Mouse (Mus musculus) MEL (cell line): ENCODE measurements around the gene Lmbr1.

Experiments
- CTCF ChIP-seq, 3 experiments: IDR thresholded peaks in 2 of 3; conservative IDR thresholded peaks in 1 of 3; 2 replicates each; pipeline ENCODE4 v1.5.1; 2011 to 2012; ENCODE audit warnings: low read length in 3 of 3, low read depth in 2 of 3, mild to moderate bottlenecking in 2 of 3, improper control_type of control experiment in 1 of 3, inconsistent platforms in 1 of 3, mixed read lengths in 1 of 3, moderate library complexity in 1 of 3; ENCODE audit not compliant: control insufficient read depth in 1 of 3, insufficient read depth in 1 of 3, poor library complexity in 1 of 3, severe bottlenecking in 1 of 3
- GATA1 ChIP-seq: IDR thresholded peaks from 2 replicates; pipeline ENCODE4 v1.6.1; 2011; ENCODE audit warnings: low read depth, low read length, improper control_type of control experiment
- TBP ChIP-seq: IDR thresholded peaks from 2 replicates; pipeline ENCODE4 v1.8.0; 2011; ENCODE audit warnings: low read depth, low read length, improper control_type of control experiment
- TCF12 ChIP-seq: IDR thresholded peaks from 2 replicates; pipeline ENCODE4 v1.6.1; 2014; ENCODE audit warnings: low read depth, mild to moderate bottlenecking, inconsistent platforms, low read length, improper control_type of control experiment, moderate library complexity

DNA sequence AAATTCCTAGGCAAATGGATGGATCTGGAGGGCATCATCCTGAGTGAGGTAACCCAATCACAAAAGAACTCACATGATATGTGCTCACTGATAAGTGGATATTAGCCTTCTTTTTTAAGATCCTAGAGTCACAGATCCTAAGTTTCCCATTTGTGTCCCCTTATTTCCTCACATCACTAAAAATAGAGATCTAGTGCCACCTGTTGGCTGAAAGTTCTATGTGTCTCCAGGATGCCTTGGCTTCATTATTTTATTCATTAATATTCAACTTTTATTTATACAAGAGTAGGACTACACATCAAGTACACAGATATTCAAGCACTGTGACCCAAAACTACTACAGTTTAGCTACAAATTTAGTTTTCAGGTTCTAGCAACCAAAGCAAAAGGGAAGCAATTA is 103.4 kb downstream of the Lmbr1 start:
- TF ChIP-seq CTCF (IDR thresholded peaks at IDR 0.05 in 2 of 3, conservative IDR thresholded peaks at IDR 0.05 in 1 of 3; ENCODE audit: control insufficient read depth in 1 of 3, insufficient read depth in 1 of 3, low read depth in 2 of 3, low read length in 3 of 3, poor library complexity in 1 of 3, severe bottlenecking in 1 of 3) (peak; percentile 7 to 49 (median 14); a peak in 3 of 6 replicates), GATA1 (no peak), TCF12 (no peak), TBP (no peak)
